Mouse (Mus musculus) splenic B cell, adult 2 months (primary cell): ENCODE results near the gene Uspl1.

Experiments used
- DNase-seq: peaks from one replicate; pipeline ENCODE4 v3.0.0-alpha.2; 2011; ENCODE audit warnings: low read depth, low spot score
- H3K27me3 ChIP-seq: 2 replicates; pipeline ENCODE4 v1.6.1; 2012; ENCODE audit warnings: mild to moderate bottlenecking, low read length, moderate library complexity, mixed read lengths; ENCODE audit not compliant: control insufficient read depth, poor library complexity, insufficient read depth, severe bottlenecking
- H3K36me3 ChIP-seq: 2 replicates; pipeline ENCODE4 v1.6.1; 2012; ENCODE audit warnings: mild to moderate bottlenecking, low read length, moderate library complexity, mixed read lengths; ENCODE audit not compliant: control insufficient read depth, poor library complexity, insufficient read depth, severe bottlenecking

The Uspl1 gene

DNA sequence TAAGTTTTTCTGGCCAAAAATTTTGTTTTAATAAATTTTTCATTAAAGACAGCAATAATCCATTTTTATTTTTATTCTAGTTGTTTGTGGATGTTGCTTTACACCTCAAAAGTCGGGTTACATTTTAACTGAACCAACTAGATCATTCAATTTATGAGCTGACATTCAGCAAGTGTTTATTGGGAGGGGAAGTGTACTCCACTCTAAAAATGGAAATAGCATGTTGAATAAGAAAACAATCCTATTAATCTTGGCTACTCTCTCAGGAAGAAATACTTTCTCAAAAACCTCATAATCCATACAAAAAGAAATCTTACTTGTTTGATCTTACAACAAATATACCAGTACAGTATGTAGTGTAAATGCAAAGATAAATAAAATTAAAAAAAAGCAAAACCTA is 1.0 kb upstream of the Uspl1 start:
- no peak for DNase-seq
- Histone ChIP-seq H3K36me3 (no peaks in the 10 kb centered on the region), H3K27me3 (no peaks in the 10 kb centered on the region)

GRCm38 (mm10) chr5:149183721-149184103 is 438 bp upstream of the Uspl1 start:
- Histone ChIP-seq H3K27me3 (no peaks in the 10 kb centered on the region), H3K36me3 (no peaks in the 10 kb centered on the region)
- DNase-seq = no peak

- DNase-seq = peak; percentile 73
- Histone ChIP-seq H3K27me3 (no peaks in the 10 kb centered on the region), H3K36me3 (no peaks in the 10 kb centered on the region; the same call in 1 of the 2 replicates)
Observed at GRCm38 (mm10) chr5:149184844-149185186, 665 bp downstream of the Uspl1 start.

DNA sequence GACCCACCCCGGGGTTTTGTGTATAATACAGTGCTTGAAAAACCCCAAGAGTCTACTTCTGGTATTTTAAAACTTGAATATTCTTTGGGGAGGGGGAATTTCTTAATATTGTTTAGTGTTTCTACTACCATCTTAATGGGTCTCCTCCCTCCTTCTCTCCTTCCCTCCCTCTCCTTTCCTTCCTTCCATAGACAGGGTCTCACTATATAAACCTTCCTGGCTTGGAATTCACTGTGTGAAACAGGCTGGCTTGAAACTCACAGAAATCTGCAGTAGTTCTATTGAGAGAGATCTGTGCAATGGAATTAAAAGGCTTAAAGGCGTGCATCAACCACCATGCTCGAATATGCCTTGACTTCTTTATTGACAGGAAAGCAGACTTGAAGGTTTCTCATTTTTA is 1.7 kb downstream of the Uspl1 start:
- no peaks in the 10 kb centered on the region for H3K27me3 ChIP-seq

GRCm38 (mm10) chr5:149190160-149190559 is 6.0 kb downstream of the Uspl1 start:
- Histone ChIP-seq H3K27me3 (no peaks in the 10 kb centered on the region), H3K36me3 (peaks cover 2% of the 10 kb centered on the region; the same call in 1 of the 2 replicates)
- DNase-seq = no peak

More for the DNA sequence above, 1.7 kb downstream of the Uspl1 start:
- H3K36me3 ChIP-seq = no peaks in the 10 kb centered on the region; the same call in 1 of the 2 replicates
- DNase-seq = no peak

- Histone ChIP-seq H3K36me3 (peaks cover 4% of the 10 kb centered on the region; the same call in 1 of the 2 replicates), H3K27me3 (no peaks in the 10 kb centered on the region)
- no peak for DNase-seq
Observed at GRCm38 (mm10) chr5:149196611-149197010, 12.5 kb downstream of the Uspl1 start.

- Histone ChIP-seq H3K36me3 (peaks cover 12% of the 10 kb centered on the region), H3K27me3 (no peaks in the 10 kb centered on the region)
- no peak for DNase-seq
Observed at GRCm38 (mm10) chr5:149198782-149199181, 14.6 kb downstream of the Uspl1 start.

DNA sequence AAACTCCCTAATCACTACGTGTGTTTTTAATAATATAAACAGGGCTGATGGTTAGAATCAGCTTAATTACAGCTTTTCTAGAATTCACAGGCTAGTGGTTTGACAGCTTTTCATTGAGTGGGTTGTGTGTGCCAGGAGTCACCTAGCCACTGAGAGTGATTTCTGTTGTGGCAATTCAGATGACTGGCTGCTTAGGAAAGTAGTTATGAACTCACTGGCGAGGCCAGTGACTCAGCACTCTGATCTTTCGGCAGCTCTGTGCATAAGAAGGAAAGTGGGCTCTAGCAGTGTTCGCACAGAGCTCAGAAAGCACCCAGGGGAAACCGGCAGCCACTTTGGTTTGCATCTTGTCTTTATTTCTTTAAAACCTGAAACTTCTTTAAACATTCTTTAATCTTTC is 18.8 kb downstream of the Uspl1 start:
- no peak for DNase-seq
- Histone ChIP-seq H3K36me3 (peaks cover 22% of the 10 kb centered on the region), H3K27me3 (no peaks in the 10 kb centered on the region)

GRCm38 (mm10) chr5:149203796-149204375 is 19.7 kb downstream of the Uspl1 start:
- H3K27me3 ChIP-seq = no peaks in the 10 kb centered on the region
- DNase-seq = no peak
- H3K36me3 ChIP-seq = peaks cover 22% of the 10 kb centered on the region

DNA sequence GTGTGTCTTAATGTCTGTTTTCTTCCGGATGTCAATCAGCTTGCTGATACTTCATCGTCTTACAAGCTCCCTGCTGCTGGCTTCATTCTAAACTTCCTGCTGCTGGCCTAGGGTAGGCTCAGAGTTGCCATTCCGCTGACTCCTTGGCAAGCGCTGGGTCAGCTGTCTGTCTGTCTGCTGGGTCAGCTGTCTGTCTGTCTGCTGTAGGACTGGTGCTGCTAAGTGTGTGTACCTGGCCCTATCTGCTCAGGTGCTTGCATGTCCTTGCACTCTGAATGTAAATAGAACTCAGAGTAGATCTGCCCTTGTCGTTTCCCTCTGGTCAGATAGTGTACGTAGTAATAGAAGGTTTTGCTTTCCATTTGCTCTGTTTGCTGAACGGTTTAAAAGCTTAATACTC is 20.7 kb downstream of the Uspl1 start:
- H3K27me3 ChIP-seq = no peaks in the 10 kb centered on the region
- no peak for DNase-seq
- peaks cover 21% of the 10 kb centered on the region for H3K36me3 ChIP-seq

DNA sequence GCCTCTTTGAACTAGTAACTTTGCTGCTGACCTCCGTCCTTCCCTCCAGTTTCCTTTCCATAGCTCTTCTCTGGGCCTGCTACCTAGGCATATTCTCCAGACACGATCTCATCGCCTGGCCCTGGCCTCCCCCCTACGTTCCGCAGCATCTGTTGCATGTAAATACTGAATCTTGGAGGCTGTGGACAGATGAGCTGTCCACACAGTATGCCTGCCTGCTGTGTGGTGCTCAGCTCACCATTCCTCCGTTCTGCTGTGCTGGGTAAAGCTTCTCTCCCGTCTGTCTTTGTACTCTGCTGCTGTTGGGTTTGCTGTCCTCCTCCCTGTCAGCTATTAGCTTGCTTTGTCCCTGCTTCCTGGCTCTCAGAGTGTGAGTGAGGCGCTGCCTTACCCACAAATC is 21.1 kb downstream of the Uspl1 start:
- DNase-seq = no peak
- Histone ChIP-seq H3K27me3 (no peaks in the 10 kb centered on the region), H3K36me3 (peaks cover 21% of the 10 kb centered on the region)

GRCm38 (mm10) chr5:149206286-149206685 is 22.1 kb downstream of the Uspl1 start:
- Histone ChIP-seq H3K27me3 (no peaks in the 10 kb centered on the region), H3K36me3 (peaks cover 22% of the 10 kb centered on the region)
- no peak for DNase-seq

- H3K27me3 ChIP-seq = no peaks in the 10 kb centered on the region
- no peak for DNase-seq
- H3K36me3 ChIP-seq = peaks cover 25% of the 10 kb centered on the region
Observed at GRCm38 (mm10) chr5:149207661-149208060, 23.5 kb downstream of the Uspl1 start.

GRCm38 (mm10) chr5:149208776-149209175 is 24.6 kb downstream of the Uspl1 start:
- no peak for DNase-seq
- peaks cover 26% of the 10 kb centered on the region for H3K36me3 ChIP-seq

GRCm38 (mm10) chr5:149209328-149209727 is 25.2 kb downstream of the Uspl1 start:
- DNase-seq = no peak
- Histone ChIP-seq H3K36me3 (peaks cover 26% of the 10 kb centered on the region), H3K27me3 (no peaks in the 10 kb centered on the region; the same call in 1 of the 2 replicates)

More at GRCm38 (mm10) chr5:149208776-149209175, 24.6 kb downstream of the Uspl1 start:
- no peaks in the 10 kb centered on the region for H3K27me3 ChIP-seq

- H3K27me3 ChIP-seq = no peaks in the 10 kb centered on the region; the same call in 1 of the 2 replicates
- H3K36me3 ChIP-seq = peaks cover 23% of the 10 kb centered on the region
- no peak for DNase-seq
Observed at GRCm38 (mm10) chr5:149211041-149211440, 26.9 kb downstream of the Uspl1 start.
